Mouse (Mus musculus): ENCODE results near the gene Tdrkh. TPM values are rescaled to one million over a fixed set of nuclear protein-coding genes. Genes with fewer than 3 reads are reported as not detected.

Tdrkh gene
- total RNA-seq, 1 experiment from 2014 or later, result 9.5 TPM

GRCm38 (mm10) chr3:94476301-94477035 lies 63.4 kb downstream of the Tdrkh start:
- no peak for ATAC-seq (replicated peaks in 1 of 2; ENCODE audit: insufficient read depth in 1 of 2, low FRiP score in 2 of 2, low TSS enrichment in 1 of 2, low read depth in 1 of 2, poor library complexity in 2 of 2, severe bottlenecking in 2 of 2)

DNA sequence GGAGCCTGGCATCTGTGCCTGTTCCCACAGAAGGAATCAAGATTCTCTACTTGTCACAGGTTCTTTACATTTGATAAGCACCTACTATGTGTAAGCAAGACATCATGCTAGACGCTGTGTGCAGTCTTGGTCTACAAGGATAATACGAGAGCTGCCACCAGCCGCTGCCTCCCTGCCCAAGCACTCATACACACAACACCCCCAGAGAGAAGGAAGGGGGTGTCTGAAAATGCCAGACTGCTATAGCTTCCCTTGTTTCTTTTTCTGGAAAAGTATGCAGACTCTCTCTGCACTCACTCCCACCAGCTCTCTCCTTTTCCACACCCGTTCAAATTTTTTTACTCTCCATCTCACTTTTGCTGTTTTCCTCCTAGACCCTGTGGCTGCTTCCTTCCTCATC lies 64.4 kb downstream of the Tdrkh start:
- ATAC-seq (replicated peaks in 1 of 2; ENCODE audit: insufficient read depth in 1 of 2, low FRiP score in 2 of 2, low TSS enrichment in 1 of 2, low read depth in 1 of 2, poor library complexity in 2 of 2, severe bottlenecking in 2 of 2), result no peak

DNA sequence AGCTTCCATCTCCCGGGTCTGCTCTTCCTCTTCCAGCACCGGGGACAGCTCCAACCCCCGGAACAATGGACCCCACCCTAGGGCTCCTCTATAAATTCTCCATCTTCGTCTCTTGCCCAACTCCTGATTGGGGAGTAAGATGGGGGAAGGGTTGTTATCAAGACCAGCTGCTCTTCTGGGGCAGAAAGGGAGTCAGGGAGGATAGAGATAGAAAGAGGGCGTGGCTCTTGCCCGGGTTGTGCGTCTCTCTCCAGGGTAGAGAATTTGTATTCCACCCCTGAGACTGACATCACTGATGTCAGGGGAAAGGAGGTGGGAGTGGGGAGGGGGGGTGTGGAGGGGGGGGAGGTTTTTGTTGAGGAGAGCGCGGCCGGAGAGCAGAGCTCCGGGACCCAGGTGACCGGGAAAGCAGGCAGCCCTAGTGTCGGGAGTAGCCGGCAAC lies 64.9 kb downstream of the Tdrkh start, which contains the start of gene Celf3:
Gene Celf3 (plus strand): TSS at position 315 of the 442 bp plus-strand sequence.
- ATAC-seq (replicated peaks in 1 of 2; ENCODE audit: insufficient read depth in 1 of 2, low FRiP score in 2 of 2, low TSS enrichment in 1 of 2, low read depth in 1 of 2, poor library complexity in 2 of 2, severe bottlenecking in 2 of 2), result no peak

- no peak for ATAC-seq (replicated peaks in 1 of 2; ENCODE audit: insufficient read depth in 1 of 2, low FRiP score in 2 of 2, low TSS enrichment in 1 of 2, low read depth in 1 of 2, poor library complexity in 2 of 2, severe bottlenecking in 2 of 2)
Measured at GRCm38 (mm10) chr3:94478591-94479169, 65.6 kb downstream of the Tdrkh start.

DNA sequence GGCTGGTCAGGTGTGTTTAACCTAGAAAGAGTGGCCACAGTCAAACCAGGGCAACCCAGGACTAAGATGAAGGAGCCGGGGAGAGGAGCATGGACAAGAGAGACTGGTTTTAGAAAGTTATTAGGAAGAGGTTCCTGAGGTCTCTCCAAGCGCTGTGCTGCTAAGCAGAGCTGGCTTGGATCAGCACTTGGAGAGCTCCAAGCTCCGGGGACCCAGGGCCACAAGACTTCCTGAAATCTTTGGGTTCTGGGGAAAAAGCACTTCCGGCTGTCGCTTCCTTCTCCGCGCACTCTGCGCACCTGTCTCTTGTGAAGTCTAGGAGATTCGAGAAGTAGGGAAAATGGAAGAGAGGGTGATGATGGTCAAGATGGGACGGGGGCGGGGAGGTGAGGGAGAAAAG lies 66.5 kb downstream of the Tdrkh start:
- 0 out of 4 replicates have a peak, but pooled peaks of 1 of the 2 experiments have one; percentile 29 for ATAC-seq (replicated peaks in 1 of 2; ENCODE audit: insufficient read depth in 1 of 2, low FRiP score in 2 of 2, low TSS enrichment in 1 of 2, low read depth in 1 of 2, poor library complexity in 2 of 2, severe bottlenecking in 2 of 2)

GRCm38 (mm10) chr3:94480291-94480884 lies 67.3 kb downstream of the Tdrkh start, which contains the start of gene Riiad1:
TSS of gene Riiad1 (minus strand) at chr3:94480341.
- ATAC-seq (replicated peaks in 1 of 2; ENCODE audit: insufficient read depth in 1 of 2, low FRiP score in 2 of 2, low TSS enrichment in 1 of 2, low read depth in 1 of 2, poor library complexity in 2 of 2, severe bottlenecking in 2 of 2), result no peak

GRCm38 (mm10) chr3:94481429-94481828 lies 68.4 kb downstream of the Tdrkh start:
- no peak for ATAC-seq (replicated peaks in 1 of 2; ENCODE audit: insufficient read depth in 1 of 2, low FRiP score in 2 of 2, low TSS enrichment in 1 of 2, low read depth in 1 of 2, poor library complexity in 2 of 2, severe bottlenecking in 2 of 2)

GRCm38 (mm10) chr3:94482764-94483385 lies 69.8 kb downstream of the Tdrkh start:
- ATAC-seq (replicated peaks in 1 of 2; ENCODE audit: insufficient read depth in 1 of 2, low FRiP score in 2 of 2, low TSS enrichment in 1 of 2, low read depth in 1 of 2, poor library complexity in 2 of 2, severe bottlenecking in 2 of 2), result peak; percentile 6 to 41; a peak in 1 of 4 replicates

- ATAC-seq (replicated peaks in 1 of 2; ENCODE audit: insufficient read depth in 1 of 2, low FRiP score in 2 of 2, low TSS enrichment in 1 of 2, low read depth in 1 of 2, poor library complexity in 2 of 2, severe bottlenecking in 2 of 2), result no peak
Measured at GRCm38 (mm10) chr3:94483790-94484439, 70.8 kb downstream of the Tdrkh start.

Other genes starting within 250 kb of the Tdrkh start
- not detected in 2 replicates for gene Gm10696, start 235.1 kb upstream of the Tdrkh start, total RNA-seq (2017)
- gene Gm5286, start 216.6 kb upstream of the Tdrkh start, total RNA-seq (2017), result not detected in 2 replicates
- gene Gm4778, start 149.2 kb upstream of the Tdrkh start, total RNA-seq (2017), result not detected in 2 replicates
- 2.9 and 3.9 TPM in 2 replicates for gene Them4, start 103.2 kb upstream of the Tdrkh start, total RNA-seq (2017)
- gene Them5, start 71.2 kb upstream of the Tdrkh start, total RNA-seq (2017), result not detected in 2 replicates
- not detected in 2 replicates for gene C2cd4d, start 50.8 kb upstream of the Tdrkh start, total RNA-seq (2017)
- 0.35 and 2.1 TPM in 2 replicates for gene Rorc, start 40.5 kb upstream of the Tdrkh start, total RNA-seq (2017)
- not detected in 2 replicates for gene Lingo4, start 14.8 kb upstream of the Tdrkh start, total RNA-seq (2017)
- 64.1 and 67.4 TPM in 2 replicates for gene Mrpl9, start 30.0 kb downstream of the Tdrkh start, total RNA-seq (2017)
- gene Oaz3, start 30.6 kb downstream of the Tdrkh start, total RNA-seq (2017), result 0.25 TPM in 1 of 2 replicates, not detected in the other
- gene Celf3, start 65.0 kb downstream of the Tdrkh start, total RNA-seq (2017), result not detected in 2 replicates
- not detected in 2 replicates for gene Riiad1, start 67.1 kb downstream of the Tdrkh start, total RNA-seq (2017)
- gene Snx27, start 169.4 kb downstream of the Tdrkh start, total RNA-seq (2017), result 28.5 TPM in 2 replicates
- gene Gm10972, start 229.8 kb downstream of the Tdrkh start, total RNA-seq (2017), result not detected in 2 replicates
- gene Tuft1, start 245.6 kb downstream of the Tdrkh start, total RNA-seq (2017), result 4.6 and 17.6 TPM in 2 replicates

All from hematopoietic stem cell, adult 5-6 weeks (primary cell).